Mouse (Mus musculus): ENCODE measurements around the gene Daam1. TPM values are rescaled to one million over a fixed set of nuclear protein-coding genes. Genes with fewer than 3 reads are reported as not detected.

Daam1 gene
- polyA plus RNA-seq, 2 experiments, result 10.5 to 13.3 TPM

DNA sequence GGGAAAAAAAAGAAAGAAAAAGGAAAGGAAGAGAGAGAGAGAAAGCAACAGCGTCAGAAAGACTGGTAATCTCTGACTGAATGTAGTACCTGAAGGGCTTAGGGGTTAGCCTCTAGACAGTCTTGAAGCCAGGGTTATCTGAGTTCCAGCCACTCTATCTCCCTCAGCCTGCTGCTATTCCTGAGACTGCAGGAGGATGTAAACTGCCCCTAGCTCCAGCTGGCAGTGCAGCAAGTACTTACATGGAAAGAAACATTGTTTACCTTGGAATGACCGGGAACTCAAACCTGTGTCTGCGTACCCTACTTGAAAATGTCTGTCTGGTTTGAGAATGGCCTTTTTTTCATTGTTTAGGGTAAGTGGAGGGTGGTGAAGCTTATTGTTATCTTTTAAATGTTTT lies 22.8 kb downstream of the Daam1 start:
- H3K4me1 ChIP-seq (replicated peaks; ENCODE audit: control insufficient read depth in 2 of 2, insufficient read depth in 2 of 2, low read length in 1 of 2), result peaks cover 4 to 24% of the 10 kb centered on the region in 2 experiments
- no peak overlapping the region for H3K9ac ChIP-seq (replicated peaks)
- H3K4me3 ChIP-seq (ENCODE audit: insufficient read depth in 1 of 2, low read depth in 2 of 2, low read length in 2 of 2), result no peak overlapping the region
- H3K27ac ChIP-seq, result no peak overlapping the region
- no peak for DNase-seq (ENCODE audit: low read depth in 3 of 3, low spot score in 3 of 3)
- no peaks in the 10 kb centered on the region for H3K9me3 ChIP-seq (ENCODE audit: control insufficient read depth, low read length)
- 69% methylated on average over 3 of the region's 3 CpGs for WGBS (ENCODE audit: insufficient replicate concordance)
- no peak for ATAC-seq (ENCODE audit: insufficient read depth)
- TF ChIP-seq CTCF (IDR thresholded peaks at IDR 0.05; ENCODE audit: low read depth), result no peak
- TF ChIP-seq EP300 (IDR thresholded peaks at IDR 0.05; ENCODE audit: low read depth), result no peak
- H3K36me3 ChIP-seq (replicated peaks; ENCODE audit: control insufficient read depth, insufficient read depth, low read depth), result peaks cover 4% of the 10 kb centered on the region; the same call in 1 of the 2 replicates
- H3K27me3 ChIP-seq (ENCODE audit: control insufficient read depth, insufficient read depth, low read length), result no peaks in the 10 kb centered on the region
- no peak overlapping the region for H3K4me2 ChIP-seq (ENCODE audit: low read depth)

DNA sequence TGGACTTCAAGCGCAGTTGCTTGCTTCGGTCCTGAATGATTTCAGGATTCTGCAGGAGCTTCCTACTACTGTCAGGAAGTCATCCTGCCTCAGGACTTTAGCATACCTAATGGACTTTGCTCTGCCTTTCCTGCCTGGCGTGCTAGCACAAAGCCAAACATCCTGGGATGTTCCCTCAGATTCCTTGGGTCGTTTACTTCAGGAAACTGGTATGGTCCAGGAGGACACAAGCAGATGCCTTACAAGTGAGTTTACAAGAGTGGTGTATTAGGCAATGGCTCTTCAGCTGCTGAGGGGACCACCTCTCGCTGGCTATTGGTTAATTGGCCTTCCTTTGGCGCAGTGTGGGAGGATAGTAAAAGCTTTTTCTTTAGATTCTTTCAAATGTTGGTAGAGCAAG lies 23.3 kb downstream of the Daam1 start:
- Histone ChIP-seq H3K4me1 (replicated peaks; ENCODE audit: control insufficient read depth in 2 of 2, insufficient read depth in 2 of 2, low read length in 1 of 2) (peaks cover 4 to 23% of the 10 kb centered on the region in 2 experiments), H3K9me3 (ENCODE audit: control insufficient read depth, low read length) (no peaks in the 10 kb centered on the region), H3K27ac (no peak overlapping the region), H3K4me2 (ENCODE audit: low read depth) (no peak overlapping the region), H3K36me3 (replicated peaks; ENCODE audit: control insufficient read depth, insufficient read depth, low read depth) (peaks cover 4% of the 10 kb centered on the region; the same call in 1 of the 2 replicates), H3K27me3 (ENCODE audit: control insufficient read depth, insufficient read depth, low read length) (no peaks in the 10 kb centered on the region), H3K4me3 (ENCODE audit: insufficient read depth in 1 of 2, low read depth in 2 of 2, low read length in 2 of 2) (no peak overlapping the region), H3K9ac (replicated peaks) (no peak overlapping the region)
- 71% methylated on average over 6 of the region's 6 CpGs for WGBS (ENCODE audit: insufficient replicate concordance)
- DNase-seq (ENCODE audit: low read depth in 3 of 3, low spot score in 3 of 3) (no peak), ATAC-seq (ENCODE audit: insufficient read depth) (no peak)
- TF ChIP-seq CTCF (IDR thresholded peaks at IDR 0.05; ENCODE audit: low read depth) (no peak), EP300 (IDR thresholded peaks at IDR 0.05; ENCODE audit: low read depth) (no peak)

DNA sequence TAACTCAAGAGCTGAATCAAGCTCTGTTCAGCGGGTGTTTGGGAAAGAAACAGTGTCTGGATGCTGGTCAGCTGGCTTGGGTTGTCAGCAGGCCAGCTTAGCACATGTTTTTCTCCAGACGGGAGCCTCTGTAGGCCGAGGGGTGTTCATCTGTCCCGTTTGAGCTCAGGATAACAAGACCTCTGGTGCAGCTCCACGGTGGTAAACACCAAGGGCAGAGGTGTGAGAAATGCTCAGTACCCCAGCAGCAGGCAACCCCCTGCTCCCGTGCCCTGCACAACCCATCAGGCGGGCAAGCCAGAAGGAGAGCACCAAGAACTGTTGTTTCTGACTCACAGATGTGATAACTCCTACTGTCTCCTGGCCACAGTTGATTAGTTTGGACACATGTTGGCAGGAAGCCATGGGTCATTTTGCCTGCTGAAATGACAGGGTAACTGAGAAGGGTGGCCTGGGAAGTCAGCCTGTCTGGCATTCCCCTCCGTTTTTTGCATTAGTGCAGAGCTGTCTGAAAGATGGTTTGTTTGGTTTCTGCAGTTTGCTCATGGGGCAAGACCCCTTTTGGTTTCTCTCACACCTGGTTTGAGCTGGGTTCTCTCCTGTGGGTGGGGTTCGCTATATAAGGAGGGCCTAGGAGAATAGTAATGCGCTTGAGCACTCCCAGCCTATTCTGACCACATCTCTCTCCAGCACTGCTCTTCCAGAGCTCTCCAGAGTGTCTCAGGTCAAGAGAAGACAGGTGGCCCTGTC lies 25.0 kb downstream of the Daam1 start:
- peaks cover 10% of the 10 kb centered on the region; the same call in 1 of the 2 replicates for H3K36me3 ChIP-seq (replicated peaks; ENCODE audit: control insufficient read depth, insufficient read depth, low read depth)
- no peaks in the 10 kb centered on the region for H3K27me3 ChIP-seq (ENCODE audit: control insufficient read depth, insufficient read depth, low read length)
- H3K4me1 ChIP-seq (replicated peaks; ENCODE audit: control insufficient read depth in 2 of 2, insufficient read depth in 2 of 2, low read length in 1 of 2), result peaks cover 4 to 20% of the 10 kb centered on the region in 2 experiments
- no peak for ATAC-seq (ENCODE audit: insufficient read depth)
- WGBS (ENCODE audit: insufficient replicate concordance), result 54% methylated on average over 10 of the region's 10 CpGs
- DNase-seq (ENCODE audit: low read depth in 3 of 3, low spot score in 3 of 3), result no peak
- no peak overlapping the region for H3K4me3 ChIP-seq (ENCODE audit: insufficient read depth in 1 of 2, low read depth in 2 of 2, low read length in 2 of 2)
- TF ChIP-seq EP300 (IDR thresholded peaks at IDR 0.05; ENCODE audit: low read depth) (no peak), CTCF (IDR thresholded peaks at IDR 0.05; ENCODE audit: low read depth) (no peak)
- no peak overlapping the region for H3K27ac ChIP-seq
- no peak overlapping the region for H3K9ac ChIP-seq (replicated peaks)
- H3K9me3 ChIP-seq (ENCODE audit: control insufficient read depth, low read length), result no peaks in the 10 kb centered on the region
- no peak overlapping the region for H3K4me2 ChIP-seq (ENCODE audit: low read depth)

DNA sequence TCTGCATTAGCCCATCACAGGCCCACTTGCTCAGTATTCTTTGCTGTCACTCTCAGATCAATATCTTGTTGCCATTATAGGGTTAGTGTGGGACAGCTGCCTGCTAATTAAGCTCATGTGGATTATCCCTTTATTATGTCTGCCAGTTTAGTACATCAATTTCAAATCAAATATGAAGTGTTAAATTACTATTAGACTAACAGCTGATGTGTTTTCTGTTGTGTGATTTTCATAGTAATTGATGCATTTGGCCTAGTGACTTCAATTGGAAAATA lies 25.5 kb downstream of the Daam1 start:
- Histone ChIP-seq H3K27ac (no peak overlapping the region), H3K36me3 (replicated peaks; ENCODE audit: control insufficient read depth, insufficient read depth, low read depth) (peaks cover 10% of the 10 kb centered on the region; the same call in 1 of the 2 replicates)
- no peak for ATAC-seq (ENCODE audit: insufficient read depth)

DNA sequence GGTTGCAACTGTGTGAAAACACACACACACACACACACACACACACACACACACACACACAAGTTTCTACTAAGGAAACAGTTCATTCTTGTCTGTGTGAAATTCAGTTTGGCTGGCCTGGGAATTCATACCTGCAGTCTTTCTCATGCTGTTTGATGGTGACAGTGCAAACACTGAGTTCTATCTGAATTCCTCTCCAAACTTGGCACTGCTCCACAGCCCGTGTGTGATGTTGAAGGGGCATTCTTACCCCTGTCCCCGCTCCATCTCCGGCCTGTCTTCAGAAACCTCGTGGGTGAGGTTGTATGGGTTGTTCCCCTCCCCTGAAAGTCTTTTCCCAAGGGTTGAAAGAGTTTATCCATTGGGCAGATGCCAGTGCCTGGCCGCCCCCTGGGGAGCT lies 28.2 kb downstream of the Daam1 start:
- H3K9ac ChIP-seq (replicated peaks), result no peak overlapping the region
- H3K36me3 ChIP-seq (replicated peaks; ENCODE audit: control insufficient read depth, insufficient read depth, low read depth), result peaks cover 10% of the 10 kb centered on the region; the same call in 1 of the 2 replicates
- no peak overlapping the region for H3K4me2 ChIP-seq (ENCODE audit: low read depth)
- ATAC-seq (ENCODE audit: insufficient read depth) (no peak), DNase-seq (ENCODE audit: low read depth in 3 of 3, low spot score in 3 of 3) (no peak)
- TF ChIP-seq CTCF (IDR thresholded peaks at IDR 0.05; ENCODE audit: low read depth) (no peak), EP300 (IDR thresholded peaks at IDR 0.05; ENCODE audit: low read depth) (no peak)
- 71% methylated on average over 5 of the region's 5 CpGs for WGBS (ENCODE audit: insufficient replicate concordance)
- no peak overlapping the region for H3K27ac ChIP-seq
- no peaks in the 10 kb centered on the region for H3K9me3 ChIP-seq (ENCODE audit: control insufficient read depth, low read length)
- H3K27me3 ChIP-seq (ENCODE audit: control insufficient read depth, insufficient read depth, low read length), result no peaks in the 10 kb centered on the region
- peaks cover 0 to 11% of the 10 kb centered on the region in 2 experiments for H3K4me1 ChIP-seq (replicated peaks; ENCODE audit: control insufficient read depth in 2 of 2, insufficient read depth in 2 of 2, low read length in 1 of 2)
- no peak overlapping the region for H3K4me3 ChIP-seq (ENCODE audit: insufficient read depth in 1 of 2, low read depth in 2 of 2, low read length in 2 of 2)

More for the DNA sequence above, 25.5 kb downstream of the Daam1 start:
- DNase-seq (ENCODE audit: low read depth in 3 of 3, low spot score in 3 of 3), result no peak
- Histone ChIP-seq H3K9me3 (ENCODE audit: control insufficient read depth, low read length) (no peaks in the 10 kb centered on the region), H3K4me2 (ENCODE audit: low read depth) (no peak overlapping the region), H3K4me3 (ENCODE audit: insufficient read depth in 1 of 2, low read depth in 2 of 2, low read length in 2 of 2) (no peak overlapping the region), H3K9ac (replicated peaks) (no peak overlapping the region), H3K4me1 (replicated peaks; ENCODE audit: control insufficient read depth in 2 of 2, insufficient read depth in 2 of 2, low read length in 1 of 2) (peaks cover 4 to 20% of the 10 kb centered on the region in 2 experiments), H3K27me3 (ENCODE audit: control insufficient read depth, insufficient read depth, low read length) (no peaks in the 10 kb centered on the region)
- TF ChIP-seq CTCF (IDR thresholded peaks at IDR 0.05; ENCODE audit: low read depth), result no peak
- TF ChIP-seq EP300 (IDR thresholded peaks at IDR 0.05; ENCODE audit: low read depth), result no peak

All from liver, embryonic 14.5 days (tissue).